Mouse (Mus musculus) macrophage (primary cell): ENCODE results near the gene Eps8. TPM values are rescaled to one million over a fixed set of nuclear protein-coding genes. Genes with fewer than 3 reads are reported as not detected.
A peak's percentile ranks its signal among the peaks of the same experiment; 100 is the strongest.

Source experiments
- H3K27ac ChIP-seq: fragments of 350-480 bp; formaldehyde crosslinking; 2 replicates; pipeline ENCODE4 v1.9.0; 2021
- H3K36me3 ChIP-seq: fragments of 350-480 bp; formaldehyde crosslinking; 2 replicates; pipeline ENCODE4 v1.9.0; 2021; ENCODE audit errors: inconsistent target
- H3K4me3 ChIP-seq: fragments of 350-480 bp; formaldehyde crosslinking; 2 replicates; pipeline ENCODE4 v1.9.0; 2021; ENCODE audit errors: inconsistent target
- H3K79me2 ChIP-seq: fragments of 350-480 bp; formaldehyde crosslinking; 2 replicates; pipeline ENCODE4 v1.9.0; 2021; ENCODE audit errors: inconsistent target
- WGBS: methylation state at CpG from one replicate; pipeline ENCODE4 v1.1.7; 2026; ENCODE audit warnings: inconsistent platforms; ENCODE audit not compliant: missing documents; 5-methylcytosine and 5-hydroxymethylcytosine counted together
- polyA plus RNA-seq: library from polyadenylated mRNA; stranded (reverse); fragments of 250-400 nt; gene quantifications from 3 replicates; pipeline ENCODE4 v1.2.4, GENCODE M21; 2018; ENCODE audit warnings: inconsistent platforms

Gene Eps8
- polyA plus RNA-seq, 1 experiment from 2014 or later = 10.9 TPM

GRCm38 (mm10) chr6:137648110-137649067 lies 6.3 kb downstream of the Eps8 start:
- peak overlapping the region; percentile 35 for H3K4me3 ChIP-seq
- WGBS = 2% methylated on average over 55 of the region's 59 CpGs
- no peaks in the 10 kb centered on the region for H3K79me2 ChIP-seq
- no peaks in the 10 kb centered on the region for H3K36me3 ChIP-seq
- no peak overlapping the region for H3K27ac ChIP-seq

GRCm38 (mm10) chr6:137647646-137648045 lies 7.0 kb downstream of the Eps8 start:
- Histone ChIP-seq H3K79me2 (no peaks in the 10 kb centered on the region), H3K27ac (no peak overlapping the region), H3K36me3 (no peaks in the 10 kb centered on the region), H3K4me3 (peak overlapping the region; percentile 35)
- 20% methylated on average over 10 of the region's 10 CpGs for WGBS

- Histone ChIP-seq H3K36me3 (no peaks in the 10 kb centered on the region), H3K27ac (no peak overlapping the region), H3K4me3 (no peak overlapping the region), H3K79me2 (no peaks in the 10 kb centered on the region)
- 95% methylated on average over 2 of the region's 2 CpGs for WGBS
Observed at GRCm38 (mm10) chr6:137646726-137647125, 8.0 kb downstream of the Eps8 start.

- Histone ChIP-seq H3K4me3 (no peak overlapping the region), H3K79me2 (no peaks in the 10 kb centered on the region), H3K27ac (no peak overlapping the region), H3K36me3 (no peaks in the 10 kb centered on the region)
- 92% methylated on average over 5 of the region's 5 CpGs for WGBS
Observed at GRCm38 (mm10) chr6:137644893-137645292, 9.8 kb downstream of the Eps8 start.

GRCm38 (mm10) chr6:137643814-137644213 lies 10.9 kb downstream of the Eps8 start:
- 93% methylated on average over 4 of the region's 4 CpGs for WGBS
- H3K27ac ChIP-seq = no peak overlapping the region
- no peaks in the 10 kb centered on the region for H3K79me2 ChIP-seq

GRCm38 (mm10) chr6:137641642-137642041 lies 13.0 kb downstream of the Eps8 start:
- Histone ChIP-seq H3K4me3 (no peak overlapping the region), H3K27ac (no peak overlapping the region), H3K79me2 (no peaks in the 10 kb centered on the region), H3K36me3 (no peaks in the 10 kb centered on the region)
- 100% methylated on average over 1 of the region's 1 CpGs for WGBS

More at GRCm38 (mm10) chr6:137643814-137644213, 10.9 kb downstream of the Eps8 start:
- Histone ChIP-seq H3K36me3 (no peaks in the 10 kb centered on the region), H3K4me3 (no peak overlapping the region)

GRCm38 (mm10) chr6:137638834-137639567 lies 15.7 kb downstream of the Eps8 start:
- H3K27ac ChIP-seq = no peak overlapping the region
- WGBS = 92% methylated on average over 11 of the region's 11 CpGs
- no peak overlapping the region for H3K4me3 ChIP-seq
- H3K36me3 ChIP-seq = no peaks in the 10 kb centered on the region
- H3K79me2 ChIP-seq = no peaks in the 10 kb centered on the region

GRCm38 (mm10) chr6:137637443-137637842 lies 17.2 kb downstream of the Eps8 start:
- WGBS = 17% methylated on average over 7 of the region's 7 CpGs
- no peaks in the 10 kb centered on the region for H3K79me2 ChIP-seq
- no peaks in the 10 kb centered on the region for H3K36me3 ChIP-seq
- no peak overlapping the region for H3K27ac ChIP-seq
- no peak overlapping the region for H3K4me3 ChIP-seq

GRCm38 (mm10) chr6:137636131-137636530 lies 18.5 kb downstream of the Eps8 start:
- Histone ChIP-seq H3K79me2 (no peaks in the 10 kb centered on the region), H3K27ac (no peak overlapping the region), H3K4me3 (no peak overlapping the region), H3K36me3 (no peaks in the 10 kb centered on the region)
- 99% methylated on average over 5 of the region's 5 CpGs for WGBS

GRCm38 (mm10) chr6:137633626-137634025 lies 21.1 kb downstream of the Eps8 start:
- Histone ChIP-seq H3K27ac (no peak overlapping the region), H3K4me3 (no peak overlapping the region), H3K79me2 (no peaks in the 10 kb centered on the region), H3K36me3 (no peaks in the 10 kb centered on the region)
- WGBS = 94% methylated on average over 4 of the region's 4 CpGs

- H3K79me2 ChIP-seq = no peaks in the 10 kb centered on the region
- WGBS = 92% methylated on average over 8 of the region's 8 CpGs
- no peaks in the 10 kb centered on the region for H3K36me3 ChIP-seq
- H3K4me3 ChIP-seq = no peak overlapping the region
- no peak overlapping the region for H3K27ac ChIP-seq
Observed at GRCm38 (mm10) chr6:137633121-137633520, 21.6 kb downstream of the Eps8 start.

GRCm38 (mm10) chr6:137630387-137630786 lies 24.3 kb downstream of the Eps8 start:
- H3K79me2 ChIP-seq = no peaks in the 10 kb centered on the region
- 62% methylated on average over 11 of the region's 13 CpGs for WGBS
- H3K27ac ChIP-seq = no peak overlapping the region
- H3K4me3 ChIP-seq = no peak overlapping the region
- H3K36me3 ChIP-seq = no peaks in the 10 kb centered on the region

GRCm38 (mm10) chr6:137629603-137630231 lies 25.0 kb downstream of the Eps8 start:
- Histone ChIP-seq H3K36me3 (no peaks in the 10 kb centered on the region), H3K27ac (no peak overlapping the region), H3K4me3 (no peak overlapping the region), H3K79me2 (no peaks in the 10 kb centered on the region)
- 88% methylated on average over 11 of the region's 13 CpGs for WGBS

- Histone ChIP-seq H3K4me3 (no peak overlapping the region), H3K79me2 (no peaks in the 10 kb centered on the region), H3K27ac (no peak overlapping the region), H3K36me3 (no peaks in the 10 kb centered on the region)
- WGBS = 92% methylated on average over 6 of the region's 6 CpGs
Observed at GRCm38 (mm10) chr6:137628715-137629114, 26.0 kb downstream of the Eps8 start.
